Comparison of ENCODE assay signal across 9 mouse cellular contexts in the genomic region with DNA sequence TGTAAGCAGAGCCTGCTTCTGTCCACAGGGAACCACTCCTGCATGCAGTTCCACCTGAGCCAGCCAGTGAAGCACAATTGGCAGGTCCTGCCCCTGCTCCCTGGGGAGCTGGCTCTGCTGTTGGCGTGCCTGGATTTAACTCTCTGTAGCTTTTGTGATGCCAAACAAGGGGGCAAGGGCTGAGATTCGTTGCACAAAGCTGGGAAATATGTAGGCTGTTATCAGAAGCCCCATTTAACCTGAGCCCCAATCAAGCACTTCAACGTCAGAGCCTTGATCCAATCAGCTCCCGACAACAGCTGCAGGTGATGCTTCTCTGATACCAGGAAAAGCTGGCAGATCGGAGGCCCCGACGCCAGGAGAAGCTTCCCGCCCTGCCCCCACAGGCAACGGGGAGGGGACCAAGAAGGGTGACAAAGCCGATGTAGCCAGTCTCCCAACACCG. TPM values are rescaled to one million over a fixed set of nuclear protein-coding genes. Genes with fewer than 3 reads are reported as not detected.
DNase-seq lines count a peak whose midpoint lies in the region; ATAC-seq lines count a peak whose summit lies in the region.
"Had no signal": no experiment of that assay in that cellular context is flagged by ENCODE, and none has a peak within 500 bp of the region (broad histone marks: within the 10 kb centered on the region; RNA-seq: fewer than 3 reads in every experiment).

No protein-coding gene starts in this region.

- no peak for ATAC-seq in heart, embryonic 11.5 days (replicated peaks; ENCODE audit: insufficient number of reproducible peaks, low FRiP score, low TSS enrichment)
- ATAC-seq in embryonic facial prominence, embryonic 15.5 days (ENCODE audit: insufficient number of reproducible peaks, low FRiP score, low TSS enrichment, low read depth), result 0 out of 2 replicates have a peak, but pooled peaks have one; percentile 58
- ATAC-seq in neural tube, embryonic 14.5 days (ENCODE audit: low read depth), result peak; percentile 77
- no peak for ATAC-seq in inflammation-experienced regulatory T-cells, adult 6 months

- no peaks in the 10 kb centered on the region for H3K4me1 ChIP-seq in heart, embryonic 11.5 days (ENCODE audit: control insufficient read depth, insufficient read depth, low read length)
- peaks cover 10% of the 10 kb centered on the region for H3K4me1 ChIP-seq in embryonic facial prominence, embryonic 15.5 days
- peaks cover 37% of the 10 kb centered on the region for H3K4me1 ChIP-seq in neural tube, embryonic 14.5 days (ENCODE audit: control insufficient read depth, insufficient read depth, low read length)
- H3K4me1 ChIP-seq: liver, embryonic 13.5 days had no signal

- intact Hi-C loops in heart, postnatal 14 days (cut with DNase I), result loop anchor here (10.0 kb wide), 1 partner anchor 214 kb away; no protein-coding TSS in a partner anchor

- H3K27ac ChIP-seq in heart, embryonic 11.5 days (ENCODE audit: low read depth, low read length), result no peak overlapping the region
- H3K27ac ChIP-seq in embryonic facial prominence, embryonic 15.5 days (replicated peaks), result no peak overlapping the region
- peak overlapping the region; percentile 91 for H3K27ac ChIP-seq in neural tube, embryonic 14.5 days (ENCODE audit: low read depth, low read length)
- H3K27ac ChIP-seq: liver, embryonic 13.5 days had no signal

- H3K36me3 ChIP-seq in heart, embryonic 11.5 days (ENCODE audit: control insufficient read depth, insufficient read depth, low read length), result no peaks in the 10 kb centered on the region
- H3K36me3 ChIP-seq in embryonic facial prominence, embryonic 15.5 days, result no peaks in the 10 kb centered on the region
- no peaks in the 10 kb centered on the region for H3K36me3 ChIP-seq in neural tube, embryonic 14.5 days (ENCODE audit: control insufficient read depth, insufficient read depth, low read length)
- H3K36me3 ChIP-seq: liver, embryonic 13.5 days had no signal

- H3K9ac ChIP-seq in heart, embryonic 11.5 days (ENCODE audit: low read depth, low read length), result no peak overlapping the region
- no peak overlapping the region for H3K9ac ChIP-seq in embryonic facial prominence, embryonic 15.5 days
- peak overlapping the region; percentile 78 for H3K9ac ChIP-seq in neural tube, embryonic 14.5 days (replicated peaks; ENCODE audit: low read depth, low read length)
- H3K9ac ChIP-seq: liver, embryonic 13.5 days had no signal

- H3K4me2 ChIP-seq in heart, embryonic 11.5 days, result peak overlapping the region; percentile 27; the same call in 1 of the 2 replicates
- no peak overlapping the region; the same call in 1 of the 2 replicates for H3K4me2 ChIP-seq in embryonic facial prominence, embryonic 15.5 days (replicated peaks)
- peak overlapping the region; percentile 75 for H3K4me2 ChIP-seq in neural tube, embryonic 14.5 days (ENCODE audit: low read depth, low read length)
- H3K4me2 ChIP-seq: liver, embryonic 13.5 days had no signal

- H3K4me3 ChIP-seq in heart, embryonic 11.5 days (ENCODE audit: low read depth, low read length), result no peak overlapping the region
- H3K4me3 ChIP-seq in embryonic facial prominence, embryonic 15.5 days (replicated peaks), result no peak overlapping the region
- H3K4me3 ChIP-seq in neural tube, embryonic 14.5 days (ENCODE audit: low read depth, low read length), result peak overlapping the region; percentile 62
- H3K4me3 ChIP-seq: liver, embryonic 13.5 days had no signal

- DNase-seq in heart, postnatal 14 days, result no peak
- DNase-seq in layer of hippocampus, adult 8-10 months (ENCODE audit: low spot score in 2 of 2), result peak; percentile 53 to 57
- DNase-seq in urinary bladder, postnatal 14 days (ENCODE audit: low spot score), result no peak
- no peak for DNase-seq in natural killer cell, adult 2 months (ENCODE audit: low spot score in 2 of 2)
- DNase-seq: liver, embryonic 13.5 days had no signal

- H3K9me3 ChIP-seq in heart, embryonic 11.5 days (replicated peaks; ENCODE audit: control insufficient read depth, low read length), result no peaks in the 10 kb centered on the region
- H3K9me3 ChIP-seq in embryonic facial prominence, embryonic 15.5 days (replicated peaks), result no peaks in the 10 kb centered on the region
- H3K9me3 ChIP-seq in neural tube, embryonic 14.5 days (ENCODE audit: control insufficient read depth, low read length), result no peaks in the 10 kb centered on the region
- H3K9me3 ChIP-seq: liver, embryonic 13.5 days had no signal

- H3K27me3 ChIP-seq in heart, embryonic 11.5 days (ENCODE audit: control insufficient read depth, insufficient read depth, low read length), result peaks cover 74% of the 10 kb centered on the region
- H3K27me3 ChIP-seq in embryonic facial prominence, embryonic 15.5 days, result peaks cover 62% of the 10 kb centered on the region
- no peaks in the 10 kb centered on the region for H3K27me3 ChIP-seq in neural tube, embryonic 14.5 days (ENCODE audit: control insufficient read depth, insufficient read depth, low read length)

- under 1% methylated on average over 11 of the region's 11 CpGs for WGBS in heart, embryonic 11.5 days (ENCODE audit: insufficient replicate concordance)
- WGBS in embryonic facial prominence, embryonic 15.5 days, result 3% methylated on average over 11 of the region's 11 CpGs
- whole genome bisulfite sequencing in neural tube, embryonic 14.5 days, result 2% methylated on average over 11 of the region's 11 CpGs

RNA-seq across cellular contexts. Expression of gene Nfasc, which starts 2.5 kb away (rescaled TPM):
- 0.15 and 0.24 TPM in 2 replicates for polyA plus RNA-seq in heart, embryonic 11.5 days (2014; fragmentation: Nextera tagmentation; extraction: Ambion mirVana)
- under 1 TPM; 0.41 to 0.53 TPM for total RNA-seq in heart, postnatal 14 days (2021)
- 1.9 TPM in 2 replicates for polyA plus RNA-seq in embryonic facial prominence, embryonic 15.5 days (2015; fragmentation: Nextera tagmentation; extraction: Ambion mirVana)
- total RNA-seq in layer of hippocampus, adult 8-10 months (2022), result 100 to 1,000 TPM; 153 to 171 (median 158) TPM
- polyA plus RNA-seq in neural tube, embryonic 14.5 days (2014; fragmentation: Nextera tagmentation; extraction: Ambion mirVana), result 40.1 and 44.8 TPM in 2 replicates
- not detected for polyA plus RNA-seq in inflammation-experienced regulatory T-cells, adult 6 months (2017; shearing (Covaris generic))

Comparison
In these comparisons a context has a peak if more than half of its experiments do, and no peak if none do; other contexts are left out.
1. ATAC-seq: peak in embryonic facial prominence, embryonic 15.5 days (single experiment) and neural tube, embryonic 14.5 days (single experiment); none in heart, embryonic 11.5 days (single experiment) and inflammation-experienced regulatory T-cells, adult 6 months (single experiment).
2. DNase-seq: peak in layer of hippocampus, adult 8-10 months (2 of 2); none in heart, postnatal 14 days (0 of 2), urinary bladder, postnatal 14 days (single experiment) and natural killer cell, adult 2 months (0 of 2).
3. RNA of gene Nfasc, which starts 2.5 kb away (polyA plus RNA-seq): 40.1 to 44.8 TPM in neural tube, embryonic 14.5 days; 1.9 TPM in embryonic facial prominence, embryonic 15.5 days, 0.15 to 0.24 TPM in heart, embryonic 11.5 days and not detected in inflammation-experienced regulatory T-cells, adult 6 months; every median in the first group is over 10 times any median in the second.